Mouse (Mus musculus) splenic B cell, adult 2 months (primary cell): ENCODE data around the gene P2ry12.

Experiments
- DNase-seq: peaks from one replicate; pipeline ENCODE4 v3.0.0-alpha.2; 2011; ENCODE audit warnings: low read depth, low spot score
- H3K27me3 ChIP-seq: 2 replicates; pipeline ENCODE4 v1.6.1; 2012; ENCODE audit warnings: mild to moderate bottlenecking, low read length, moderate library complexity, mixed read lengths; ENCODE audit not compliant: control insufficient read depth, poor library complexity, insufficient read depth, severe bottlenecking
- H3K36me3 ChIP-seq: 2 replicates; pipeline ENCODE4 v1.6.1; 2012; ENCODE audit warnings: mild to moderate bottlenecking, low read length, moderate library complexity, mixed read lengths; ENCODE audit not compliant: control insufficient read depth, poor library complexity, insufficient read depth, severe bottlenecking

The P2ry12 gene

GRCm38 (mm10) chr3:59261709-59262472, 780 bp downstream of the P2ry12 start:
- H3K36me3 ChIP-seq = no peaks in the 10 kb centered on the region
- H3K27me3 ChIP-seq = no peaks in the 10 kb centered on the region
- peak; percentile 33 for DNase-seq

GRCm38 (mm10) chr3:59260745-59261144, 1.9 kb downstream of the P2ry12 start:
- no peaks in the 10 kb centered on the region for H3K36me3 ChIP-seq
- H3K27me3 ChIP-seq = no peaks in the 10 kb centered on the region
- DNase-seq = peak; percentile 81

- peak; percentile 62 for DNase-seq
- Histone ChIP-seq H3K36me3 (no peaks in the 10 kb centered on the region), H3K27me3 (no peaks in the 10 kb centered on the region)
Measured at GRCm38 (mm10) chr3:59257740-59258664, 4.7 kb downstream of the P2ry12 start.

GRCm38 (mm10) chr3:59250454-59250853, 12.2 kb downstream of the P2ry12 start:
- Histone ChIP-seq H3K36me3 (no peaks in the 10 kb centered on the region), H3K27me3 (no peaks in the 10 kb centered on the region)
- DNase-seq = no peak

- Histone ChIP-seq H3K36me3 (no peaks in the 10 kb centered on the region), H3K27me3 (no peaks in the 10 kb centered on the region)
- no peak for DNase-seq
Measured at GRCm38 (mm10) chr3:59248031-59248430, 14.6 kb downstream of the P2ry12 start.

- no peaks in the 10 kb centered on the region for H3K36me3 ChIP-seq
- H3K27me3 ChIP-seq = no peaks in the 10 kb centered on the region
- DNase-seq = no peak
Measured at GRCm38 (mm10) chr3:59243384-59243783, 19.3 kb downstream of the P2ry12 start.

GRCm38 (mm10) chr3:59234878-59235277, 27.8 kb downstream of the P2ry12 start:
- H3K27me3 ChIP-seq = no peaks in the 10 kb centered on the region
- no peaks in the 10 kb centered on the region for H3K36me3 ChIP-seq
- DNase-seq = peak; percentile 39

GRCm38 (mm10) chr3:59230912-59231311, 31.8 kb downstream of the P2ry12 start:
- Histone ChIP-seq H3K36me3 (no peaks in the 10 kb centered on the region), H3K27me3 (no peaks in the 10 kb centered on the region)
- no peak for DNase-seq

GRCm38 (mm10) chr3:59228730-59229551, 33.7 kb downstream of the P2ry12 start:
- H3K36me3 ChIP-seq = no peaks in the 10 kb centered on the region
- no peaks in the 10 kb centered on the region for H3K27me3 ChIP-seq
- DNase-seq = peak; percentile 82

- no peak for DNase-seq
- Histone ChIP-seq H3K27me3 (no peaks in the 10 kb centered on the region), H3K36me3 (no peaks in the 10 kb centered on the region)
Measured at GRCm38 (mm10) chr3:59227696-59228095, 35.0 kb downstream of the P2ry12 start.

GRCm38 (mm10) chr3:59225411-59225810, 37.3 kb downstream of the P2ry12 start:
- Histone ChIP-seq H3K27me3 (no peaks in the 10 kb centered on the region), H3K36me3 (no peaks in the 10 kb centered on the region)
- peak; percentile 75 for DNase-seq

GRCm38 (mm10) chr3:59222303-59222702, 40.4 kb downstream of the P2ry12 start:
- Histone ChIP-seq H3K27me3 (no peaks in the 10 kb centered on the region), H3K36me3 (no peaks in the 10 kb centered on the region)
- no peak for DNase-seq

GRCm38 (mm10) chr3:59219326-59219725, 43.3 kb downstream of the P2ry12 start:
- no peaks in the 10 kb centered on the region for H3K36me3 ChIP-seq
- DNase-seq = no peak
- no peaks in the 10 kb centered on the region for H3K27me3 ChIP-seq

GRCm38 (mm10) chr3:59217211-59217610, 45.5 kb downstream of the P2ry12 start:
- no peak for DNase-seq
- Histone ChIP-seq H3K27me3 (no peaks in the 10 kb centered on the region), H3K36me3 (no peaks in the 10 kb centered on the region)
